Mouse (Mus musculus): ENCODE measurements at regions not wholly inside any gene's neighbourhood (a gene's known extent, or its start where the extent isn't known, plus 50 kb on each side); places are given as distances from the start of the nearest gene placed in this dataset.

- H3K4me3 ChIP-seq (ENCODE audit: low read depth, low read length), result no peak overlapping the region
- no peak overlapping the region for H3K9ac ChIP-seq (ENCODE audit: low read length)
- 91% methylated on average over 11 of the region's 11 CpGs for WGBS
- ATAC-seq (replicated peaks; ENCODE audit: low FRiP score) (no peak), DNase-seq (ENCODE audit: low spot score) (no peak)
- H3K4me1 ChIP-seq (replicated peaks; ENCODE audit: control insufficient read depth, insufficient read depth, low read length), result no peaks in the 10 kb centered on the region
- no peak overlapping the region for H3K4me2 ChIP-seq (ENCODE audit: low read depth, low read length, severe bottlenecking)
- H3K36me3 ChIP-seq (ENCODE audit: control insufficient read depth, insufficient read depth, low read length), result no peaks in the 10 kb centered on the region
- H3K27ac ChIP-seq (ENCODE audit: low read depth, low read length), result no peak overlapping the region
- H3K9me3 ChIP-seq (ENCODE audit: control insufficient read depth, low read length), result no peaks in the 10 kb centered on the region
- H3K27me3 ChIP-seq (ENCODE audit: control insufficient read depth, insufficient read depth, low read length), result no peaks in the 10 kb centered on the region
Observed at GRCm38 (mm10) chr12:25668336-25668735, 571.4 kb upstream of the Id2 start.

- H3K4me2 ChIP-seq (ENCODE audit: low read depth, low read length, severe bottlenecking), result no peak overlapping the region
- no peak for ATAC-seq (replicated peaks; ENCODE audit: low FRiP score)
- no peak for DNase-seq (ENCODE audit: low spot score)
- H3K9me3 ChIP-seq (ENCODE audit: control insufficient read depth, low read length), result no peaks in the 10 kb centered on the region
- no peak overlapping the region for H3K27ac ChIP-seq (ENCODE audit: low read depth, low read length)
- WGBS, result 93% methylated on average over 5 of the region's 5 CpGs
- no peak overlapping the region for H3K9ac ChIP-seq (ENCODE audit: low read length)
- no peaks in the 10 kb centered on the region for H3K36me3 ChIP-seq (ENCODE audit: control insufficient read depth, insufficient read depth, low read length)
- no peaks in the 10 kb centered on the region for H3K4me1 ChIP-seq (replicated peaks; ENCODE audit: control insufficient read depth, insufficient read depth, low read length)
- no peak overlapping the region for H3K4me3 ChIP-seq (ENCODE audit: low read depth, low read length)
- H3K27me3 ChIP-seq (ENCODE audit: control insufficient read depth, insufficient read depth, low read length), result no peaks in the 10 kb centered on the region
Observed at GRCm38 (mm10) chr12:25654456-25654855, 557.5 kb upstream of the Id2 start.

GRCm38 (mm10) chr12:25650237-25650636, 553.3 kb upstream of the Id2 start:
- Histone ChIP-seq H3K4me2 (ENCODE audit: low read depth, low read length, severe bottlenecking) (no peak overlapping the region), H3K9ac (ENCODE audit: low read length) (no peak overlapping the region), H3K4me1 (replicated peaks; ENCODE audit: control insufficient read depth, insufficient read depth, low read length) (no peaks in the 10 kb centered on the region), H3K27ac (ENCODE audit: low read depth, low read length) (no peak overlapping the region), H3K4me3 (ENCODE audit: low read depth, low read length) (no peak overlapping the region), H3K9me3 (ENCODE audit: control insufficient read depth, low read length) (no peaks in the 10 kb centered on the region), H3K27me3 (ENCODE audit: control insufficient read depth, insufficient read depth, low read length) (no peaks in the 10 kb centered on the region), H3K36me3 (ENCODE audit: control insufficient read depth, insufficient read depth, low read length) (no peaks in the 10 kb centered on the region)
- no peak for DNase-seq (ENCODE audit: low spot score)
- WGBS, result 76% methylated on average over 3 of the region's 3 CpGs
- no peak for ATAC-seq (replicated peaks; ENCODE audit: low FRiP score)

GRCm38 (mm10) chr12:25628081-25628480, 531.1 kb upstream of the Id2 start:
- Histone ChIP-seq H3K27ac (ENCODE audit: low read depth, low read length) (no peak overlapping the region), H3K9me3 (ENCODE audit: control insufficient read depth, low read length) (no peaks in the 10 kb centered on the region), H3K4me1 (replicated peaks; ENCODE audit: control insufficient read depth, insufficient read depth, low read length) (no peaks in the 10 kb centered on the region), H3K4me3 (ENCODE audit: low read depth, low read length) (no peak overlapping the region), H3K36me3 (ENCODE audit: control insufficient read depth, insufficient read depth, low read length) (no peaks in the 10 kb centered on the region), H3K9ac (ENCODE audit: low read length) (no peak overlapping the region), H3K27me3 (ENCODE audit: control insufficient read depth, insufficient read depth, low read length) (no peaks in the 10 kb centered on the region), H3K4me2 (ENCODE audit: low read depth, low read length, severe bottlenecking) (no peak overlapping the region)
- DNase-seq (ENCODE audit: low spot score) (no peak), ATAC-seq (replicated peaks; ENCODE audit: low FRiP score) (no peak)

GRCm38 (mm10) chr12:25625858-25626257, 528.9 kb upstream of the Id2 start:
- no peaks in the 10 kb centered on the region for H3K27me3 ChIP-seq (ENCODE audit: control insufficient read depth, insufficient read depth, low read length)
- 53% methylated on average over 1 of the region's 1 CpGs for WGBS
- no peak overlapping the region for H3K4me2 ChIP-seq (ENCODE audit: low read depth, low read length, severe bottlenecking)
- no peaks in the 10 kb centered on the region for H3K9me3 ChIP-seq (ENCODE audit: control insufficient read depth, low read length)
- no peaks in the 10 kb centered on the region for H3K36me3 ChIP-seq (ENCODE audit: control insufficient read depth, insufficient read depth, low read length)
- DNase-seq (ENCODE audit: low spot score) (no peak), ATAC-seq (replicated peaks; ENCODE audit: low FRiP score) (no peak)
- H3K9ac ChIP-seq (ENCODE audit: low read length), result no peak overlapping the region
- H3K4me1 ChIP-seq (replicated peaks; ENCODE audit: control insufficient read depth, insufficient read depth, low read length), result no peaks in the 10 kb centered on the region
- no peak overlapping the region for H3K27ac ChIP-seq (ENCODE audit: low read depth, low read length)
- no peak overlapping the region for H3K4me3 ChIP-seq (ENCODE audit: low read depth, low read length)

- 93% methylated on average over 2 of the region's 2 CpGs for WGBS
- no peaks in the 10 kb centered on the region for H3K9me3 ChIP-seq (ENCODE audit: control insufficient read depth, low read length)
- no peak overlapping the region for H3K9ac ChIP-seq (ENCODE audit: low read length)
- no peak overlapping the region for H3K4me3 ChIP-seq (ENCODE audit: low read depth, low read length)
- H3K27me3 ChIP-seq (ENCODE audit: control insufficient read depth, insufficient read depth, low read length), result no peaks in the 10 kb centered on the region
- DNase-seq (ENCODE audit: low spot score) (no peak), ATAC-seq (replicated peaks; ENCODE audit: low FRiP score) (no peak)
- no peak overlapping the region for H3K27ac ChIP-seq (ENCODE audit: low read depth, low read length)
- no peaks in the 10 kb centered on the region for H3K4me1 ChIP-seq (replicated peaks; ENCODE audit: control insufficient read depth, insufficient read depth, low read length)
- no peaks in the 10 kb centered on the region for H3K36me3 ChIP-seq (ENCODE audit: control insufficient read depth, insufficient read depth, low read length)
- H3K4me2 ChIP-seq (ENCODE audit: low read depth, low read length, severe bottlenecking), result no peak overlapping the region
Observed at GRCm38 (mm10) chr12:25623449-25623848, 526.5 kb upstream of the Id2 start.

GRCm38 (mm10) chr12:25621142-25621541, 524.2 kb upstream of the Id2 start:
- no peaks in the 10 kb centered on the region for H3K27me3 ChIP-seq (ENCODE audit: control insufficient read depth, insufficient read depth, low read length)
- H3K4me3 ChIP-seq (ENCODE audit: low read depth, low read length), result no peak overlapping the region
- H3K4me2 ChIP-seq (ENCODE audit: low read depth, low read length, severe bottlenecking), result no peak overlapping the region
- no peak for DNase-seq (ENCODE audit: low spot score)
- ATAC-seq (replicated peaks; ENCODE audit: low FRiP score), result no peak
- 94% methylated on average over 2 of the region's 2 CpGs for WGBS
- no peaks in the 10 kb centered on the region for H3K36me3 ChIP-seq (ENCODE audit: control insufficient read depth, insufficient read depth, low read length)
- H3K4me1 ChIP-seq (replicated peaks; ENCODE audit: control insufficient read depth, insufficient read depth, low read length), result no peaks in the 10 kb centered on the region
- H3K9me3 ChIP-seq (ENCODE audit: control insufficient read depth, low read length), result no peaks in the 10 kb centered on the region
- no peak overlapping the region for H3K9ac ChIP-seq (ENCODE audit: low read length)
- no peak overlapping the region for H3K27ac ChIP-seq (ENCODE audit: low read depth, low read length)

GRCm38 (mm10) chr12:25617521-25617920, 520.6 kb upstream of the Id2 start:
- H3K4me2 ChIP-seq (ENCODE audit: low read depth, low read length, severe bottlenecking), result no peak overlapping the region
- no peaks in the 10 kb centered on the region for H3K27me3 ChIP-seq (ENCODE audit: control insufficient read depth, insufficient read depth, low read length)
- no peaks in the 10 kb centered on the region for H3K4me1 ChIP-seq (replicated peaks; ENCODE audit: control insufficient read depth, insufficient read depth, low read length)
- H3K9ac ChIP-seq (ENCODE audit: low read length), result no peak overlapping the region
- 65% methylated on average over 5 of the region's 5 CpGs for WGBS
- no peak overlapping the region for H3K4me3 ChIP-seq (ENCODE audit: low read depth, low read length)
- no peaks in the 10 kb centered on the region for H3K9me3 ChIP-seq (ENCODE audit: control insufficient read depth, low read length)
- H3K27ac ChIP-seq (ENCODE audit: low read depth, low read length), result no peak overlapping the region
- no peaks in the 10 kb centered on the region for H3K36me3 ChIP-seq (ENCODE audit: control insufficient read depth, insufficient read depth, low read length)
- DNase-seq (ENCODE audit: low spot score), result no peak
- ATAC-seq (replicated peaks; ENCODE audit: low FRiP score), result no peak

- no peak overlapping the region for H3K4me2 ChIP-seq (ENCODE audit: low read depth, low read length, severe bottlenecking)
- WGBS, result 82% methylated on average over 3 of the region's 3 CpGs
- H3K27me3 ChIP-seq (ENCODE audit: control insufficient read depth, insufficient read depth, low read length), result no peaks in the 10 kb centered on the region
Observed at GRCm38 (mm10) chr12:25615377-25615776, 518.4 kb upstream of the Id2 start.

More at GRCm38 (mm10) chr12:25615377-25615776, 518.4 kb upstream of the Id2 start:
- Histone ChIP-seq H3K27ac (ENCODE audit: low read depth, low read length) (no peak overlapping the region), H3K9me3 (ENCODE audit: control insufficient read depth, low read length) (no peaks in the 10 kb centered on the region), H3K4me1 (replicated peaks; ENCODE audit: control insufficient read depth, insufficient read depth, low read length) (no peaks in the 10 kb centered on the region), H3K4me3 (ENCODE audit: low read depth, low read length) (no peak overlapping the region), H3K9ac (ENCODE audit: low read length) (no peak overlapping the region), H3K36me3 (ENCODE audit: control insufficient read depth, insufficient read depth, low read length) (no peaks in the 10 kb centered on the region)
- ATAC-seq (replicated peaks; ENCODE audit: low FRiP score) (no peak), DNase-seq (ENCODE audit: low spot score) (no peak)
